Mouse (Mus musculus) limb, embryonic 11.5 days (tissue): Measurements from ENCODE around the gene St14. TPM values are rescaled to one million over a fixed set of nuclear protein-coding genes. Genes with fewer than 3 reads are reported as not detected.
"Not testable (repeated sequence)": the region's sequence is repeated elsewhere in the genome, so short reads cannot be mapped to it uniquely, and the experiment has no call there.

ENCODE experiments used
- ATAC-seq: fragments of 200-750 bp; cut with Nextera tagmentation; 2 replicates; pipeline ENCODE4 v1.8.0; 2017; ENCODE audit warnings: low read depth; ENCODE audit not compliant: insufficient number of reproducible peaks, low FRiP score, low TSS enrichment
- DNase-seq: peaks from one replicate; pipeline ENCODE4 v3.0.0-alpha.2; 2015; ENCODE audit warnings: low spot score
- H3K27ac ChIP-seq: fragments of 300-500 bp; sonication (generic); replicated peaks from 2 replicates; pipeline ENCODE4 v1.5.1; 2014; ENCODE audit warnings: low read depth, mild to moderate bottlenecking, low read length
- H3K27me3 ChIP-seq: fragments of 300-500 bp; sonication (generic); 2 replicates; pipeline ENCODE4 v1.6.1; 2014; ENCODE audit warnings: mild to moderate bottlenecking, low read length, mixed read lengths; ENCODE audit not compliant: control insufficient read depth, insufficient read depth
- H3K36me3 ChIP-seq: fragments of 300-500 bp; sonication (generic); 2 replicates; pipeline ENCODE4 v1.6.1; 2014; ENCODE audit warnings: mild to moderate bottlenecking, low read length, moderate library complexity, mixed read lengths; ENCODE audit not compliant: control insufficient read depth, insufficient read depth
- H3K4me1 ChIP-seq: fragments of 300-500 bp; sonication (generic); 2 replicates; pipeline ENCODE4 v1.6.1; 2014; ENCODE audit warnings: low read length, mixed read lengths; ENCODE audit not compliant: control insufficient read depth, insufficient read depth
- H3K4me2 ChIP-seq: fragments of 300-500 bp; sonication (generic); 2 replicates; pipeline ENCODE4 v1.6.1; 2014; ENCODE audit warnings: low read depth, mild to moderate bottlenecking, moderate library complexity; ENCODE audit not compliant: severe bottlenecking
- H3K4me3 ChIP-seq: fragments of 300-500 bp; sonication (generic); 2 replicates; pipeline ENCODE4 v1.5.1; 2014; ENCODE audit warnings: low read depth, low read length
- H3K9ac ChIP-seq: fragments of 300-500 bp; sonication (generic); 2 replicates; pipeline ENCODE4 v1.6.1; 2014; ENCODE audit warnings: mild to moderate bottlenecking, low read length
- H3K9me3 ChIP-seq: fragments of 300-500 bp; sonication (generic); 2 replicates; pipeline ENCODE4 v1.6.1; 2016; ENCODE audit warnings: low read length; ENCODE audit not compliant: control insufficient read depth
- WGBS: fragments of 180-500 bp; shearing (Covaris S2); extraction: QIAGEN DNeasy Blood & Tissue Kit; methylation state at CpG from one replicate; pipeline ENCODE4 v1.1.7; 2014; 5-methylcytosine and 5-hydroxymethylcytosine counted together
- polyA plus RNA-seq: library from polyadenylated mRNA; unstranded; fragments of >200 nt; fragmentation: Nextera tagmentation; extraction: Ambion mirVana; gene quantifications from 2 replicates; pipeline ENCODE4 v1.2.1, GENCODE M21; 2014

St14 gene
- polyA plus RNA-seq: 6.0 and 6.8 TPM in 2 replicates

- H3K4me1 ChIP-seq: 0 out of 2 replicates have a peak, but pooled peaks cover 2% of the 10 kb centered on the region
- H3K4me3 ChIP-seq: peak within 1 kb of the TSS; percentile 38
- no peaks in the 10 kb centered on the region for H3K9me3 ChIP-seq
- H3K27me3 ChIP-seq: peaks cover 46% of the 10 kb centered on the region
- no peaks in the 10 kb centered on the region for H3K36me3 ChIP-seq
- ATAC-seq (0 out of 2 replicates have a peak, but pooled peaks have one; percentile 44), DNase-seq (peak; percentile 55)
- peak within 1 kb of the TSS; percentile 27; the same call in 1 of the 2 replicates for H3K9ac ChIP-seq
- H3K4me2 ChIP-seq: peak within 1 kb of the TSS; percentile 69
- H3K27ac ChIP-seq: no peak within 1 kb of the TSS
- under 1% methylated on average over 73 of the region's 74 CpGs for WGBS
These were observed at the start of gene St14 for GRCm38 (mm10) chr9:31131205-31131968. TSS of gene St14 (minus strand) at chr9:31131853.

- no peaks in the 10 kb centered on the region for H3K9me3 ChIP-seq
- no peak overlapping the region for H3K4me3 ChIP-seq
- ATAC-seq (no peak), DNase-seq (no peak)
- no peaks in the 10 kb centered on the region for H3K27me3 ChIP-seq
- no peak overlapping the region for H3K4me2 ChIP-seq
- H3K36me3 ChIP-seq: peaks cover 3% of the 10 kb centered on the region; the same call in 1 of the 2 replicates
- WGBS: 93% methylated on average over 6 of the region's 6 CpGs
- no peak overlapping the region for H3K9ac ChIP-seq
- H3K27ac ChIP-seq: no peak overlapping the region
- 0 out of 2 replicates have a peak, but pooled peaks cover 6% of the 10 kb centered on the region for H3K4me1 ChIP-seq
These were observed 46.0 kb upstream of the St14 start for GRCm38 (mm10) chr9:31177692-31178091.

- H3K4me3 ChIP-seq: no peak overlapping the region
- H3K4me2 ChIP-seq: no peak overlapping the region
- no peaks in the 10 kb centered on the region for H3K4me1 ChIP-seq
- H3K36me3 ChIP-seq: peaks cover 3% of the 10 kb centered on the region; the same call in 1 of the 2 replicates
- no peak for ATAC-seq
- no peak overlapping the region for H3K9ac ChIP-seq
- no peaks in the 10 kb centered on the region for H3K27me3 ChIP-seq
- 90% methylated on average over 8 of the region's 8 CpGs for WGBS
- no peak overlapping the region for H3K27ac ChIP-seq
- no peaks in the 10 kb centered on the region for H3K9me3 ChIP-seq
- no peak for DNase-seq
These were observed 44.9 kb upstream of the St14 start for GRCm38 (mm10) chr9:31176379-31177130.

GRCm38 (mm10) chr9:31175978-31176377 lies 44.3 kb upstream of the St14 start:
- Histone ChIP-seq H3K9me3 (no peaks in the 10 kb centered on the region), H3K9ac (no peak overlapping the region), H3K27ac (no peak overlapping the region), H3K27me3 (no peaks in the 10 kb centered on the region), H3K36me3 (peaks cover 3% of the 10 kb centered on the region; the same call in 1 of the 2 replicates), H3K4me3 (no peak overlapping the region), H3K4me2 (no peak overlapping the region), H3K4me1 (no peaks in the 10 kb centered on the region)
- WGBS: 88% methylated on average over 3 of the region's 3 CpGs
- ATAC-seq: no peak
- no peak for DNase-seq

GRCm38 (mm10) chr9:31175346-31175745 lies 43.7 kb upstream of the St14 start:
- H3K4me2 ChIP-seq: no peak overlapping the region
- no peaks in the 10 kb centered on the region for H3K4me1 ChIP-seq
- H3K4me3 ChIP-seq: no peak overlapping the region
- H3K9ac ChIP-seq: no peak overlapping the region
- no peak for DNase-seq
- H3K9me3 ChIP-seq: no peaks in the 10 kb centered on the region
- no peak overlapping the region for H3K27ac ChIP-seq
- peaks cover 3% of the 10 kb centered on the region; the same call in 1 of the 2 replicates for H3K36me3 ChIP-seq
- 92% methylated on average over 6 of the region's 6 CpGs for whole genome bisulfite sequencing
- no peak for ATAC-seq
- no peaks in the 10 kb centered on the region for H3K27me3 ChIP-seq

- H3K9me3 ChIP-seq: no peaks in the 10 kb centered on the region
- H3K27me3 ChIP-seq: no peaks in the 10 kb centered on the region
- H3K36me3 ChIP-seq: peaks cover 5% of the 10 kb centered on the region
- DNase-seq: no peak
- ATAC-seq: no peak
- no peak overlapping the region for H3K27ac ChIP-seq
- H3K4me3 ChIP-seq: no peak overlapping the region
- no peak overlapping the region for H3K4me2 ChIP-seq
- WGBS: 95% methylated on average over 22 of the region's 22 CpGs
- no peaks in the 10 kb centered on the region for H3K4me1 ChIP-seq
- H3K9ac ChIP-seq: no peak overlapping the region
These were observed 36.9 kb upstream of the St14 start for GRCm38 (mm10) chr9:31168356-31169093.

- ATAC-seq (no peak), DNase-seq (no peak)
- Histone ChIP-seq H3K27ac (no peak overlapping the region), H3K36me3 (peaks cover 5% of the 10 kb centered on the region), H3K9me3 (no peaks in the 10 kb centered on the region), H3K4me3 (no peak overlapping the region), H3K4me1 (no peaks in the 10 kb centered on the region), H3K9ac (no peak overlapping the region), H3K4me2 (no peak overlapping the region), H3K27me3 (no peaks in the 10 kb centered on the region)
- WGBS: 94% methylated on average over 13 of the region's 13 CpGs
These were observed 35.7 kb upstream of the St14 start for GRCm38 (mm10) chr9:31167305-31167704.

GRCm38 (mm10) chr9:31165505-31165904 lies 33.9 kb upstream of the St14 start:
- H3K27me3 ChIP-seq, H3K9ac ChIP-seq, H3K9me3 ChIP-seq, H3K36me3 ChIP-seq, H3K27ac ChIP-seq, H3K4me1 ChIP-seq, H3K4me2 ChIP-seq, DNase-seq, ATAC-seq, H3K4me3 ChIP-seq: not testable (repeated sequence)
- WGBS: 85% methylated on average over 3 of the region's 3 CpGs
